Mouse (Mus musculus) cerebellum, postnatal 36 days (tissue): ENCODE measurements at regions not wholly inside any gene's neighbourhood (a gene's known extent, or its start where the extent isn't known, plus 50 kb on each side); places are given as distances from the start of the nearest gene placed in this dataset.
A peak's percentile ranks its signal among the peaks of the same experiment; 100 is the strongest.

Source experiments
- DNase-seq, 2 experiments: peaks; one replicate each; pipeline ENCODE4 v3.0.0; 2021 to 2022; ENCODE audit warnings: mixed read lengths in 2 of 2

GRCm38 (mm10) chr15:17715584-17715983 is 987.0 kb downstream of the Cdh9 start:
- DNase-seq, result no peak

- DNase-seq, result no peak
These were observed 1002.1 kb downstream of the Cdh9 start for GRCm38 (mm10) chr15:17730651-17731050.

DNA sequence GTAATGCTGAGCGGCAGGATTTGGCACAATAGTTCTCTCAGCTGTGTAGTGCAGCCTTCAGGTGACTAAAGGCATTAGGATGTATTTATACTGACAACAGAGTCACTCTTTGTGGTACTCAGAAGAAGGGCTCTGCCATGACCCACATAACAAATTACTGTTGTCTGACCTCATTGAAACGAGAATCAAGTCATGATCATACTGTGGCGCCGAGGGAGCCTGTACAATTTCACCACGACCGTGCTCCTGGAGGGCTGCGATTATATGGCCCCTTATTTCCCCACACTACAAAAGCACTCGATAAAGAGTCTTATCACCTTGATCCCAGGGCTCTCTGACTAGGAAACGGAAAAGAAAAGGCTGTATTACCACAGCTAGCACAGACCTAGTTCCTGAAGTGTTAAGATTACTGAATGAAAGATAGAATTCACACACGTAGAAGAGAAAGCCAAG is 1041.7 kb downstream of the Cdh9 start:
- DNase-seq, result no peak

DNA sequence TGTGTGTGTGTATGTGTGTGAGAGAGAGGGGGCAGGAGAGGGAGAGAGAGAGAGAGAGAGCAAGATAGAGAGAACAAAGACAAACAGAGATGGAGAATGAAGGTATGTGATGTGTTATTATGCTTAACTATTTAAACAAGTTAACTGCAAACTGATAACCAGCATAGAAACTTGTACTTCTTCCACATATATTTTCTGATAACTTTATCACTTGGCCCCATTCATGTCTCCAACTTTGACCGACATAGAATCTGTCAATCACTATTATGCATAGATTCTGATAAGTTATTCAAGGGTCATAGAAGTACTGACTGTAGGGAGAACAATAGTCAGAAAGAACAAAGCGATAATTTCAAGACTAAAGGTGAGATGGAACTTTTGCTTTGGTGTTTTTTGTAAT is 1039.0 kb upstream of the Cdh10 start:
- no peak for DNase-seq

GRCm38 (mm10) chr15:17783368-17783767 is 1035.4 kb upstream of the Cdh10 start:
- no peak for DNase-seq

GRCm38 (mm10) chr15:17797516-17797915 is 1021.2 kb upstream of the Cdh10 start:
- no peak for DNase-seq

- peak; percentile 62 to 73 for DNase-seq
These were observed 1017.3 kb upstream of the Cdh10 start for GRCm38 (mm10) chr15:17801424-17801823.

- peak; percentile 51 to 64 for DNase-seq
These were observed 1015.6 kb upstream of the Cdh10 start for GRCm38 (mm10) chr15:17803107-17803506.

GRCm38 (mm10) chr15:17830376-17830775 is 988.4 kb upstream of the Cdh10 start:
- no peak for DNase-seq

DNA sequence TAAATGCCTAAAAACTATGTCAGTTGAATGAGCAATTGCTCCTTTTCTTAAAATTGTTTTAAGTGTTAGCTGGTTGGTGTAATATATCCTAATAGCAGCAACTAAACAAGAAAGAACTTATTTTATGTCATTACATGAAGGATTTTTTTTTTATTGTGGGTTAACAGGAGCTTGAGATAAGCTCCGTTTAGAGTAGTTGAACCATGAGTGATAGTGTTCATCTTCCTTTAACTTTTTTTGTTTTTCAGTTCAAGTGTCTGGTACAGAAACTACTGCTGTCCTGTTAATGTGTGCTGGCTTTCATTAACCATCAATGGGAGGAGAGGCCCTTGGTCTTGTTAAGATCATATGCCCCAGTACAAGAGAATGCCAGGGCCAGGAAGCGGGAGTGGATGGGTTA is 986.8 kb upstream of the Cdh10 start:
- DNase-seq, result no peak

DNA sequence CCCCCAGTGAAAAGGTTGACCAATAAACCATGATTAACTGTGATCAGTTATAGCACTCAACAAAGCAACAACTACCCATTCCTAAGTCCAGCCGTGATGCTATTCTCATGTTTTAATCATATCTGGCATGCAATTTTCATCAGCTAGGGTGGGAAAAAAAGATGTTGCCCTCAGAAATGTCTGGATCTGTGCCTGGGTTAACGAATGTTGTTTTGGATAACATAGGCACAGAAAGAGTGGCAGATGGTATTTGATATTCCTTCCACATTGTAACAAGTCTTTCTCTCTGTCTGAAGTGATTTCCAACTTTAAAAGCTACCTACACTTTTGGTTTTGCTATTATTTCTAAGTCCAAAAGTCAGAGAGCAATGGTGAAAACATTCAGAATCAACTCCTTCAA is 938.6 kb upstream of the Cdh10 start:
- DNase-seq, result no peak

- DNase-seq, result no peak
These were observed 929.4 kb upstream of the Cdh10 start for GRCm38 (mm10) chr15:17889309-17889708.

- DNase-seq, result no peak
These were observed 918.7 kb upstream of the Cdh10 start for GRCm38 (mm10) chr15:17900026-17900425.

- DNase-seq, result peak; percentile 31 to 43
These were observed 906.5 kb upstream of the Cdh10 start for GRCm38 (mm10) chr15:17912241-17912640.

DNA sequence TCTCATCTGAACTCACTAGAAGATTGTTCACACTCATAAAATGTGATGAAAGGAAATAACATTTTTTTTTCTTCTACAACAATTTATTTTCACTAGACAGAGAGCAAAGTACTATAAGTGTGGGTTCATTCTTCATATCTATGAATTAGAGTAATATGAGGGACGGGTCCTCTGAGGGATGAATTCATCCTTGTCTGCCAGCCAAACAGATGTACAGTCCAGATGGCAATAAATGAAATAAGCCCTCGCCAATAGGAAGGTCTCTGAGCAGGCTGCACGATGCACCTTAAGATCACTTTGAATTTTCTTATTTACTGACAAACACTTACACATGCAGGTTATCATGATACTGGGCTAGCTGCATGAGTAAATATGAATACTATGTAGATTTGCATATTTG is 886.2 kb upstream of the Cdh10 start:
- DNase-seq, result no peak

- no peak for DNase-seq
These were observed 884.9 kb upstream of the Cdh10 start for GRCm38 (mm10) chr15:17933875-17934274.

- peak in 1 of 2 experiments; percentile 10 for DNase-seq
These were observed 883.3 kb upstream of the Cdh10 start for GRCm38 (mm10) chr15:17935473-17935872.

DNA sequence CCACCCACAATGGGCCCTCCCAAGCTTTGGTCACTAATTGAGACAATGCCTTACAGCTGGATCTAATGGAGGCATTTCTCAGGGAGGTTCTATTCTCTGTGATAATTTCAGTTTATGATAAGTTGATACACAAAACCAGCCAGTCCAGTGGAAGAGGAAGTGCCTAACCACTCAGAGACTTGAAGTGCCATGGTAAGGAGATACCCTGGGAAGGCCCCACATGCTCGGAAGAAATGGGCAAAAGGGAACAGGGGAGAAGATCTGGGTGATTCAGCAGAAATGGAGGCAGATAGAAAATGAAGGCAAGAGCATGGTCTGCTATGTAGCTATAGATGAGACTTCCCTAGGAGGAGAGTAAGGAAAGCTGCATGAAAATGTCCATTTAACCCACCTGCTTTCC is 856.0 kb upstream of the Cdh10 start:
- no peak for DNase-seq

GRCm38 (mm10) chr15:17963240-17964209 is 855.2 kb upstream of the Cdh10 start:
- no peak for DNase-seq

GRCm38 (mm10) chr15:17987763-17988162 is 831.0 kb upstream of the Cdh10 start:
- no peak for DNase-seq

DNA sequence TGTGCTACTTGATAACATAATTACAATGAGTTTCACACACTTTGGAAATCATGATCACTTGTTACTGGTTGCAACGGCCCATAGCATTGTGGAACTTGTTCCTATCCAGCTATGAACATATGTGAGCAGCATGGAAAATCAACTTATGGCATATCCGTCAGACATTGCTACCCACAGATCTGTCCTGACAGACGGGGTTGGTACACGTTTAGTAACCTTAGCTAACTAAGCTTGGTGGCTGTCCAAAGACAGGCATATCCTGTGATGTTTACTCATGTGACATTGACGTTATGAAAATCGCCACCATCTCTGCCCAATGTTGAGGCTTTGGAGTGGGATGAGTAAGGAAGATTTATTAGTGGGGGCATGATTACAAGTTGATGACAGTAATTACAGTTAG is 786.1 kb upstream of the Cdh10 start:
- DNase-seq, result no peak

DNA sequence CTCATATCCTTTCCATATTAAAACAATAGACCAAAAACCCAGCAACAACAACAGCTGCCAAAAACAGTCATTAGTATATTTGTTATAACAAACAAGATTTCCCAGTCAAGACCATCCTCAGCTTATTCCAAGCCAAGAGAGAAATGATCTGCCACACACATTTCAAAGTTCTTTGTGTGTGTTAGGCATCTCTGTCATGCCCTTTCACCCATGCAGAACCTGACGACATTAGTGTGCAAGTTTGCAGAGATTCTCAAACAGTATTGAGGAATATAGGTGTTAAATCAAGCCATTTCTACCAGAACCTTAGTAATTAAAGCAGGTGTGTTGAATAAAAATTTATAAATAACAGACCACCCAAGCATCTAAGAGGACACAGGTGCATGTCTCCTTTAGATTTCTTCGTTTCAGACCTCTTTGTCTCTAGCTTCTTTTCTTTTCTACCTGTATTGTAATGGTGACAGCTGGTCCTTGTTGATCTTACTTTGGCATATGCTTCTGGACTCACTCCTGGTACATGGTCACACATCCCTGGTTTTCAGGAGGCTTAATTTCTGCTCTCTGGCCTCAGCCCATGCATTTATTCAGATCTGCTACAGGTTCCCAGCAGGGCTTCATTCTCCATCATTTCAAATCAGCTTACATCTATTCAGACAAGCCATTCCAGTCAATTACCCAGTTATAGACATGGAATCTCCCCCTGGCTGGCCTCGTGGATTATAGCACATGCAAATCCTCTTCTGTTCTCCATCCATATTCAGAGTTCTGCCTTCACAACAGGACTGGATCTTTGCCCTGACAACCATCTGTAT is 766.3 kb upstream of the Cdh10 start:
- DNase-seq, result peak; percentile 6 to 17

DNA sequence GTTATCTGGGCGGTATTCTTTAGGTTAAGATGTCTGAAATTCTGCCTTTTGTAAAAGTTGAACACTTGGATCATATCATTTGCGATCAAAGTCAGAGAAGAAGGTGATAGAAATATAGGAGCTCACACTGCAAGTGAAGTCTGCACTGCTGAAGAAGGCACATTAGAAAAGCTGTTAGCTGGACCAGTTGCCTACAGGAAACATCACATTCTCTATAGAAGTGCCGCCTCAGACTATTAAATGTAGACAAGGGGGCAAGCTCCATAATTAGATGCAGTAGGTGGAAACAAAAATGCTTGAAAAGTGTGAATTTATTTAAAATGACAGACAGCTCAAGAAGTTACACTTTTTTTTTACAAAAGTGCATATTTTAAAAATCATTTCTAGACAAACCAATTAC is 753.2 kb upstream of the Cdh10 start:
- no peak for DNase-seq

DNA sequence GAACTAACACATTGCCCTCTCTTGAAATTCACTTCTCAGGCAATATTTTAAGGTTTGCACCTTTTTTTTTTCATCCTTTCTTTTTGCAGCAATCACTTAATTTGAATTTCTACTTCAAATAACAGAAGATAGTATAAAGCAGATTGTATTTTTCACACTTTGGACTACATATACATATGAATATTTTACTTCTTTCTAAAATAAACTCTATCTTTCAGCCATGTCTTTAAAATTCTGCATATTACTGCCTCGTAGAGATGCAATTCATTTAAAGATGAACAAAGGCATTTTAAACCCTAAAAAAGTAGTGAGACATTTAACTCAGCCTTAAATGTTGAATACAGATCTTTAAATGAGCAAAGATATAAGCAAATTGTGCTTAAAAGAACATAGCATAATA is 739.1 kb upstream of the Cdh10 start:
- no peak for DNase-seq
